Mouse (Mus musculus): ENCODE data around the gene Tbx19. TPM values are rescaled to one million over a fixed set of nuclear protein-coding genes. Genes with fewer than 3 reads are reported as not detected.

Tbx19 gene
- total and polyA plus RNA-seq, 2 experiments = not detected

- 28% methylated on average over 2 of the region's 2 CpGs for WGBS
- Histone ChIP-seq H3K27me3 (ENCODE audit: control insufficient read depth, insufficient read depth, low read length) (no peaks in the 10 kb centered on the region), H3K9ac (ENCODE audit: low read depth, low read length) (no peak overlapping the region), H3K4me1 (ENCODE audit: control insufficient read depth, insufficient read depth, low read length) (no peaks in the 10 kb centered on the region), H3K27ac (replicated peaks; ENCODE audit: insufficient read depth, low read depth, low read length) (no peak overlapping the region), H3K36me3 (ENCODE audit: control insufficient read depth, insufficient read depth, low read length) (no peaks in the 10 kb centered on the region), H3K4me3 (ENCODE audit: insufficient read depth, low read depth, low read length) (no peak overlapping the region), H3K79me2 (ENCODE audit: control insufficient read depth, insufficient read depth, low read length) (no peaks in the 10 kb centered on the region)
- TF ChIP-seq CTCF (IDR thresholded peaks at IDR 0.05; ENCODE audit: low read depth, low read length) = no peak
- TF ChIP-seq POLR2A (IDR thresholded peaks at IDR 0.05; ENCODE audit: extremely low read depth, insufficient read depth, low read length) = no peak
- no peak for DNase-seq (ENCODE audit: extremely low read depth, low read depth, low spot score)
Observed at GRCm38 (mm10) chr1:165110659-165111058, 49.9 kb downstream of the Tbx19 start.

GRCm38 (mm10) chr1:165109135-165109534, 51.4 kb downstream of the Tbx19 start:
- H3K27ac ChIP-seq (replicated peaks; ENCODE audit: insufficient read depth, low read depth, low read length) = no peak overlapping the region
- WGBS = 52% methylated on average over 5 of the region's 5 CpGs
- H3K9ac ChIP-seq (ENCODE audit: low read depth, low read length) = no peak overlapping the region
- no peak overlapping the region for H3K4me3 ChIP-seq (ENCODE audit: insufficient read depth, low read depth, low read length)
- no peaks in the 10 kb centered on the region for H3K4me1 ChIP-seq (ENCODE audit: control insufficient read depth, insufficient read depth, low read length)
- H3K27me3 ChIP-seq (ENCODE audit: control insufficient read depth, insufficient read depth, low read length) = no peaks in the 10 kb centered on the region
- no peak for DNase-seq (ENCODE audit: extremely low read depth, low read depth, low spot score)
- TF ChIP-seq POLR2A (IDR thresholded peaks at IDR 0.05; ENCODE audit: extremely low read depth, insufficient read depth, low read length) (no peak), CTCF (IDR thresholded peaks at IDR 0.05; ENCODE audit: low read depth, low read length) (no peak)
- H3K36me3 ChIP-seq (ENCODE audit: control insufficient read depth, insufficient read depth, low read length) = no peaks in the 10 kb centered on the region
- no peaks in the 10 kb centered on the region for H3K79me2 ChIP-seq (ENCODE audit: control insufficient read depth, insufficient read depth, low read length)

GRCm38 (mm10) chr1:165108477-165108876, 52.1 kb downstream of the Tbx19 start:
- Histone ChIP-seq H3K9ac (ENCODE audit: low read depth, low read length) (no peak overlapping the region), H3K36me3 (ENCODE audit: control insufficient read depth, insufficient read depth, low read length) (no peaks in the 10 kb centered on the region), H3K4me3 (ENCODE audit: insufficient read depth, low read depth, low read length) (no peak overlapping the region), H3K4me1 (ENCODE audit: control insufficient read depth, insufficient read depth, low read length) (no peaks in the 10 kb centered on the region), H3K79me2 (ENCODE audit: control insufficient read depth, insufficient read depth, low read length) (no peaks in the 10 kb centered on the region), H3K27ac (replicated peaks; ENCODE audit: insufficient read depth, low read depth, low read length) (no peak overlapping the region), H3K27me3 (ENCODE audit: control insufficient read depth, insufficient read depth, low read length) (no peaks in the 10 kb centered on the region)
- no peak for TF ChIP-seq CTCF (IDR thresholded peaks at IDR 0.05; ENCODE audit: low read depth, low read length)
- TF ChIP-seq POLR2A (IDR thresholded peaks at IDR 0.05; ENCODE audit: extremely low read depth, insufficient read depth, low read length) = no peak
- DNase-seq (ENCODE audit: extremely low read depth, low read depth, low spot score) = no peak
- WGBS = 76% methylated on average over 5 of the region's 5 CpGs

GRCm38 (mm10) chr1:165106011-165106385, 54.6 kb downstream of the Tbx19 start:
- Histone ChIP-seq H3K79me2 (ENCODE audit: control insufficient read depth, insufficient read depth, low read length) (no peaks in the 10 kb centered on the region), H3K36me3 (ENCODE audit: control insufficient read depth, insufficient read depth, low read length) (no peaks in the 10 kb centered on the region), H3K4me3 (ENCODE audit: insufficient read depth, low read depth, low read length) (no peak overlapping the region), H3K27me3 (ENCODE audit: control insufficient read depth, insufficient read depth, low read length) (no peaks in the 10 kb centered on the region), H3K4me1 (ENCODE audit: control insufficient read depth, insufficient read depth, low read length) (no peaks in the 10 kb centered on the region), H3K9ac (ENCODE audit: low read depth, low read length) (no peak overlapping the region), H3K27ac (replicated peaks; ENCODE audit: insufficient read depth, low read depth, low read length) (no peak overlapping the region)
- DNase-seq (ENCODE audit: extremely low read depth, low read depth, low spot score) = no peak
- WGBS = 80% methylated on average over 2 of the region's 2 CpGs
- no peak for TF ChIP-seq CTCF (IDR thresholded peaks at IDR 0.05; ENCODE audit: low read depth, low read length)
- no peak for TF ChIP-seq POLR2A (IDR thresholded peaks at IDR 0.05; ENCODE audit: extremely low read depth, insufficient read depth, low read length)

GRCm38 (mm10) chr1:165105270-165106010, 55.1 kb downstream of the Tbx19 start:
- no peak for DNase-seq (ENCODE audit: extremely low read depth, low read depth, low spot score)
- H3K36me3 ChIP-seq (ENCODE audit: control insufficient read depth, insufficient read depth, low read length) = no peaks in the 10 kb centered on the region
- H3K4me3 ChIP-seq (ENCODE audit: insufficient read depth, low read depth, low read length) = no peak overlapping the region
- no peaks in the 10 kb centered on the region for H3K79me2 ChIP-seq (ENCODE audit: control insufficient read depth, insufficient read depth, low read length)
- 73% methylated on average over 9 of the region's 9 CpGs for WGBS
- no peak overlapping the region for H3K27ac ChIP-seq (replicated peaks; ENCODE audit: insufficient read depth, low read depth, low read length)
- H3K9ac ChIP-seq (ENCODE audit: low read depth, low read length) = no peak overlapping the region
- H3K4me1 ChIP-seq (ENCODE audit: control insufficient read depth, insufficient read depth, low read length) = no peaks in the 10 kb centered on the region
- TF ChIP-seq CTCF (IDR thresholded peaks at IDR 0.05; ENCODE audit: low read depth, low read length) (no peak), POLR2A (IDR thresholded peaks at IDR 0.05; ENCODE audit: extremely low read depth, insufficient read depth, low read length) (no peak)
- H3K27me3 ChIP-seq (ENCODE audit: control insufficient read depth, insufficient read depth, low read length) = no peaks in the 10 kb centered on the region

- WGBS = 76% methylated on average over 7 of the region's 7 CpGs
Observed at GRCm38 (mm10) chr1:165104707-165105259, 55.8 kb downstream of the Tbx19 start.

More at GRCm38 (mm10) chr1:165104707-165105259, 55.8 kb downstream of the Tbx19 start:
- Histone ChIP-seq H3K79me2 (ENCODE audit: control insufficient read depth, insufficient read depth, low read length) (no peaks in the 10 kb centered on the region), H3K27me3 (ENCODE audit: control insufficient read depth, insufficient read depth, low read length) (no peaks in the 10 kb centered on the region), H3K9ac (ENCODE audit: low read depth, low read length) (no peak overlapping the region), H3K4me1 (ENCODE audit: control insufficient read depth, insufficient read depth, low read length) (no peaks in the 10 kb centered on the region), H3K27ac (replicated peaks; ENCODE audit: insufficient read depth, low read depth, low read length) (no peak overlapping the region), H3K4me3 (ENCODE audit: insufficient read depth, low read depth, low read length) (no peak overlapping the region), H3K36me3 (ENCODE audit: control insufficient read depth, insufficient read depth, low read length) (no peaks in the 10 kb centered on the region)
- DNase-seq (ENCODE audit: extremely low read depth, low read depth, low spot score) = no peak
- no peak for TF ChIP-seq POLR2A (IDR thresholded peaks at IDR 0.05; ENCODE audit: extremely low read depth, insufficient read depth, low read length)
- TF ChIP-seq CTCF (IDR thresholded peaks at IDR 0.05; ENCODE audit: low read depth, low read length) = no peak
